Mouse (Mus musculus): Measurements from ENCODE around the gene P2rx1. TPM values are rescaled to one million over a fixed set of nuclear protein-coding genes. Genes with fewer than 3 reads are reported as not detected.

The P2rx1 gene
- polyA plus RNA-seq, 2 experiments from 2014 or later, result 0.39 TPM; not detected in 1

DNA sequence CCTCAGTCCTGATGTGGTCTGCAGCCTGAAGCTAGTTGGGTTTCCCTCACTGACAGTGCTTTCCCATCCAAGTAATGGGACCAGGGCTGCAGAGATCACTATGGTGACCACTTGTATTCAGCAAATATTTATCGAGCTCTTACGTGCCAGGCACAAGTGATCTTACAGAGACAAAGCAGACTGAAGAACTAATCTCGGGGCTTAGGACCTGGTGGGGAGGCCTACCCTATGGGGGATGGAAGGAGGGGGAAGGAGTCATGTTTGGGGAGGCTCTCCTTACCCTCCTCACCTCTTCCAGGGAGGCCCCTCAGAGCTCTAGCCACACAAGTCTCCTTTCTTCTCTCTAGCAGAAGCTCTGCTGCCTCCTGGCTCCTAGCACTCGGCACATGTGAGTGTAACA, 24.9 kb downstream of the P2rx1 start:
- ATAC-seq, result no peak

DNA sequence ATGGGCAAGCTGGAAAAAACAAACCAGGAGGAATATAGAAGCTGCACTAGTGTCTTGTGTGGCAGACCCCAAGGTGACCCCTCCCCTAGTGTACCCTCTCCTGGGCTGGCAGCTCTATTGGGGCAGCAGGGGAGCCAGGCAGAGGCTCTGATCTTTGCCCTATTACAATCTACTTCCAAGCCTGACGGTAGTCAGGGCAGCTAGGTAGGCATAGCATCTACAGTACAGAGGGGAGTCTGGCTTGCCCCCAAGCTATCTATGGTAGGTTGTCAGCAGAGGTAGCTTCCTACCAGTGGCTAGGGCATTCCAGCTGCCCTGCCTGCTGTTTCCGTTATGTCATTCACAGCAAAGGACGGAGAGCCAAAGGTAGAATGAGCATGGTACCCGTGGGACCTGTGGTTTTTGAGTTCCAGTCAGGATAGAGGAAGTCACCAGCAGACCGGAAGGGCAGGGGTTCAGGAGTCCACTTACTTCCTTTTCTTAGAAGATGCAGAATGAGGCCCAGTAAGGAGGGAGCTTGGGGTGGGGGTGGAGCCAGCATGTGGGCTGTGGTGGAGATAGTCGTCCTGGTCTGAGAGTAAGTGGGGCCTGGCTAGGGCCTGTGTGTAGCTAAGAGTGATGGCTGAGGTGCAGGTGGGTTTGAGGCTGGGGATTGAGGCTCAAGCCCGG, 25.5 kb downstream of the P2rx1 start:
- ATAC-seq, result peak; percentile 37

DNA sequence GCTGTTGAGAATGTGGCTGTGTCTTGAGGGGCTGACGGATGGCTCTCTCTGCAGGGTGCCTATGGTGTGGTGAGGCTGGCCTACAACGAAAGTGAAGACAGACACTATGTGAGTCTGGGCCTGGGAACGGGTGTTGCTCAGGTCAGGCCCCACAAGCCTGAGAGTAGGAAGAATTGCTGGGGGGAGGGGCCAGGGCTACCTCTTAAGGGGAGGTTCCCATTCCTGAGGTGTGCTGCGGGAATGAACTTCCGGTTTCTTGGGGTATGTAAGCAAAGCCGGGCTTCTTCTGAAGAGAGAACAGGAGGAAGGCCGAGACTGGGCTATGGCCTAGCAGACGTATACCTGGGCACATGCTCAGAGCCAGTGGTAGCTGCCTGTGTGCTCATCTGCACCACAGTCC, 28.1 kb downstream of the P2rx1 start:
- ATAC-seq, result no peak

DNA sequence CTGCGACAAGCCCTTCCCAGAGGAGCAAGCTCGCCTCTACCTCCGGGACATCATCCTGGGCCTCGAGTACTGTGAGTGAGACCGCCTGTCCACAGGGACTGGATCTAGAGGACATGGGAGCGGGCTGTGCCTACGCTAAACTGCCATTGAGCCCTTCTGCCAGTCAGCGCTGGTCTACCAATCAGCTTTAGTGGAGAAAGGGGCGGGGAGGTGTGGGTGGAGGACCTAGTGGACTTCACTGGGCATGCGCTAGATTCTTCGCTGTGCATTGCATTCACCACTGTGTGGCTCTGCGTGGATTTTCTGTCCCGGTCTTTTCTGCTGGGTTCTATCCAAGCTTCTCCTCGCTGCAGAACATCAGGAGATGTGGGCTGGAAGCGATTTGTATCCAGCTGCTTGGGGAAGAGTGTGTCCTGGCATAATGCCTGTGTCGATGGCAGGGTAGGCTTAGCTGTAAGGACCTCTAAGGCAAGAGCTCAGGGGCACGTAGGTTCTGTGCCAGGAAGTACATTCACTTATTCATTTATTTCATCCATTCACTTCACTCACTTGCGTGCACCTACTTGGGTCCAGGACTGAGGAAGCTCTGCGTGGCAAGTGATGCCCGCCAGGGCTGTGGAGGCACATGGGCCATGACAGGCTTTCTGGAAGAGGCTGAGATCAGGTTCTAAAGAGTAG, 32.1 kb downstream of the P2rx1 start:
- peak; percentile 96 for ATAC-seq

DNA sequence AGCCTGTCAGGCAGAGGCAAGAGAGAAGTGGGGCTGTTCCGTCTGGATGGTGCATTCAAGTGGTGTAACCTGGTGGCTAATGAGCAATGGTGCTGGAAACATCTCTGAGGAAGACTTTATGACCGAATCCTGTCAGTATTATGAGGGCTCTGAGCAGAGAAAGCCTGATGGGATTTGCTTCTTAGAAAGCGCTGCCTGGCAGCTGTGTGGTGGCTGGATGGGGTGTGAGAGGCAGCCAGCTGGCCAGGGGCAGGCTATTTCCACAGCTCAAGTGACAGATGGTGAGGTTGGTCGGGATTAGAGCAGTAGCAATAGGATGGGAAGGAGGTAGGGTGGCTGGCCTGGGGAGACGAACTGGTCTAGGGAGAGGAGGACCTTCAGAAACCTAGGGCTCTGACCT, 32.6 kb downstream of the P2rx1 start:
- no peak for ATAC-seq

DNA sequence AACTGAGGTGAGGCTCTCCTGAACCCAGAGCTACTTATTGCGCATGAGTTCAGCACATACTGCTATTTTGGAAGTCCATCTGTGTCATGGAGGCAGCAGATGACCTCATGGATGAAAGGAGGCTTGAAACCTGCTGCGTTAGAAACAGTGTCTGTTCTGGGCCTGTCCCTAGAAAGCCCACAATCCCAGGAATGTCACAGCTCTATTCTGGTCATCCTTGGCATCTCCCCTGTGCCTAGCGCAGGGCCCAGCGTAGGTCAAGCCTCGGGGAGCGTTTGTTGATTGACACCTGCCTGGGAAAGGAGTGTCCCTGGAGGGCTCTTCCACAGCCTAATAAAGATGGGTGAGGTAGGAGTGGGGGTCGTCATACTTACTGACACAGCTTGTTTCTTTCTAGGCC, 37.2 kb downstream of the P2rx1 start:
- ATAC-seq, result no peak

DNA sequence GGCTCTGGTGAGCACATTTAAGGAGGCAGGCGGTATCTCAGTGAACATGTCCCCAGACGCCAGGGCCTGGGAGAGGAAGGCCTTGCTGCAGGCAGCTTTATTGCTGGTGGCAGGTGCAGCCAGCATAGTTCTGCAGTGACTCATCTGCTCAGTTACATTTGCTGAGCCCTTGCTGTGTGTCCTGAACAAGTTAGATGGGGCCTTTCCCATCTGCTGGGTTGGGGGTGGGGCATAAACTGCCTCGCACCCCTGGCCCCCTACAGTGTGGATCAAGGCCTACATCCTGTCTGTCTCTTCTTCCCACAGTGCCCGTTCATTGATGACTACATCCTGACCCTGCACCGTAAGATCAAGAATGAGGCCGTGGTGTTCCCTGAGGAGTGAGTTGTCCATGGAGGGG, 38.0 kb downstream of the P2rx1 start:
- ATAC-seq, result no peak

DNA sequence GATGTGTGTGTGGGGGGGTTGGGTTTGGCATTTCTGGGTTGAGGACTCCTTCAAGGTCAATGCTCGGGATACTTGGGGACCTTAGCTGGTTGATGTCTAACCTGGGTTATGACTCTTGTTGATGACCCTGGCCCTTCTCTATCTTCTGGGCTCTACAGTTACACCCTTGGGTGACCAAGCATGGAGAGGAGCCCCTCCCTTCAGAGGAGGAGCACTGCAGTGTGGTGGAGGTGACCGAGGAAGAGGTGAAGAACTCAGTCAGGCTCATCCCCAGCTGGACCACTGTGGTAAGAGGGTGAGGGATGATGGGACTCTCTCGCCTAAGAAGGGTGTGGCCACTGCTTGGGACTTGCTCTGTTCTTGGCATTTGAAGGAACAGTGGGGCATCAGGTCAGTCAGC, 38.8 kb downstream of the P2rx1 start:
- ATAC-seq, result no peak

DNA sequence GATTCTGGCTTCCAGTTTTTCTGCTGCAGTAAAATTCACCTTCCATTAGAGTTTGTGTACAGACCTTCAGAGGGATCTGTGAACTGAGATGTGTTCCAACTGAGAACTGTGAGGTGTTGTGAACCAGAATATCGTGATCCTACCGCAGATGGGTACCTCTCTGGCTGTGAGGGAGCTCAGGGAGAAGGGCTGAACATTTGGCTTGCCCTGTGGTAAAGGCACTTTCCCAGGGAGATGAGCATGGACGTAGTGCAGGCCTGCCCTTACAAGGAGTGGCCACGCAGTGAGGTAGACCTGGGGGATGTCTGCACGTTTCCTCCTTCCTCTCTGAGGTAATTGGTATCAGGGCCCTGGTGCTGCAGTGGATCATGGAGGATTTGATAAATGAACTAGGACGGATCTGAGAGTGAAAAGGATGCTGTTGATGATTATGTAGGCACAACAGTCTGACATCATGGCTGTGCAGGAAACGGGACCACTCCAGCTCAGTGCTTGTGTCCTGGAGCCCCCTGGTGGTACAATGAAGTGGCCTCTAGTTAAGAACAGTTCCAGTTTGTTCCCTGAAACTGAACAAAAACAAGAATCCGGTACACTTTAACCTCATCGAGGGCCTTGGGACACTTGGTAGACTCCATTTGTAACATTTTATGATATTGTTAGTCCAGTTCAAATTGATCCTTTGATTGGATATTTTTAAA, 40.3 kb downstream of the P2rx1 start:
- peak; percentile 70 for ATAC-seq

DNA sequence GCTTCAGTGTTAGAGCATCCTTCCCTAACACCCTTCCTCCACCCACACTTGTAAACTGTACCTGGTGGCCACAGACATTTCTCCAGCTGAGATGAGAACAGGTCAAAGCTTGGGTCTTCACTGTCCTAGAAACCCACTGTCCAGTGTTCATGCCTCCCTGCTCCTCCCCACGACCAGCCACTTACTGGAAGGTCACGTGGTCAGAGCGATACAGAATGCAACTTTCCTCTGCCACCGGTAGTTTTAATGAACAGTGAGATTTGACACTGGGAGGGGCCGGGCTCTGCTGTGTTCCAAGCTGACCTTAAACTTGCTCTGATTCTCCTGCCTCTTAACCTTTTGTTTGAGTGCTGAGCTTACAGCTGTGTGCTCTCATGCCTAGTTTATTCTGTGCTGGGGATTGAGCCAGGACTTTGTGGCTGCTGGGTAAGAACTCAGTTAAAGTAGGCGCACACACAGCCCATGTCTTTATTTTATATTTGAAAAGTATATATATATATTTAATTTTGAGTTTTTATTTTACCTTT, 45.4 kb downstream of the P2rx1 start:
- ATAC-seq, result no peak

DNA sequence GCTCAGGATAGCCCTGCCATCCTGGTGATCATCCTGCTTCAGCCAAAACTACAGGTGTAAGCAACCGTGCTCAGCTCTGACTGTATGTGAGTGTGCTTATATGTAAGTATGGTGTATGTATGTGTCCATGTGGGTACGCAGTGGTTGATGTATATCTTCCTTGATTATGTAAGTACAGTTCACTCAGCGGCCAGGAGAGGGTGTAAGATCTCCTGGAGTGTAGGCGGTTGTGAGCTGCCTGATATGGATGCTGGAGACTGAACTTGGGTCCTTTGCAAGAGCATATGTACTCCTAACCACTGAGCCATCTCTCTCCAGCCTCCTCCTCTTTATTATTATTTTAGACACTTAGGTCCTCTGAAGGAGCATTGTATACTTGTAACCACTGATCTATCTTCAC, 45.9 kb downstream of the P2rx1 start:
- ATAC-seq, result no peak

DNA sequence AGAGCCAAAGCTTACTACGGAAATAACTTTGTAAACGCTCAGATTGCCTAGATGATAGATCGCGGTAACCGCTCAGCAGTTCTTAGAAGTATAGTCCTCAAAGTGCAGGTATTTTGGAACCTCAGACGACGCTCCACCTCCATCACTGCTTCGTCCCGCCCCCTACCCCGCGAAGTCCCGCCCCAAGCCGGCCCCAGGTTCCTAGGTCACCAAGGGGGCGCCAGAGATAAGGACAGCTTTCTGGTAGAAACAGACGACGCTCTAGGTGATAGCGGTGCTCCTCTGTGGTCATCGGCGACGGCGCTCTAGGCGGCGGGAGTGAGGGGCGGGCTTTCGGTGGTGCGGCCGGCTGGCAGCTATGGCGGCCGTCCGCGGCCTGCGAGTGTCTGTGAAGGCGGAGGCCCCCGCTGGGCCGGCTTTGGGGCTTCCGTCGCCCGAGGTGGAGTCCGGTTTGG, 48.7 kb downstream of the P2rx1 start, which contains the start of gene Ncbp3:
TSS of gene Ncbp3 (plus strand) at position 242 of the 455 bp plus-strand sequence.
- peak; percentile 93 for ATAC-seq

DNA sequence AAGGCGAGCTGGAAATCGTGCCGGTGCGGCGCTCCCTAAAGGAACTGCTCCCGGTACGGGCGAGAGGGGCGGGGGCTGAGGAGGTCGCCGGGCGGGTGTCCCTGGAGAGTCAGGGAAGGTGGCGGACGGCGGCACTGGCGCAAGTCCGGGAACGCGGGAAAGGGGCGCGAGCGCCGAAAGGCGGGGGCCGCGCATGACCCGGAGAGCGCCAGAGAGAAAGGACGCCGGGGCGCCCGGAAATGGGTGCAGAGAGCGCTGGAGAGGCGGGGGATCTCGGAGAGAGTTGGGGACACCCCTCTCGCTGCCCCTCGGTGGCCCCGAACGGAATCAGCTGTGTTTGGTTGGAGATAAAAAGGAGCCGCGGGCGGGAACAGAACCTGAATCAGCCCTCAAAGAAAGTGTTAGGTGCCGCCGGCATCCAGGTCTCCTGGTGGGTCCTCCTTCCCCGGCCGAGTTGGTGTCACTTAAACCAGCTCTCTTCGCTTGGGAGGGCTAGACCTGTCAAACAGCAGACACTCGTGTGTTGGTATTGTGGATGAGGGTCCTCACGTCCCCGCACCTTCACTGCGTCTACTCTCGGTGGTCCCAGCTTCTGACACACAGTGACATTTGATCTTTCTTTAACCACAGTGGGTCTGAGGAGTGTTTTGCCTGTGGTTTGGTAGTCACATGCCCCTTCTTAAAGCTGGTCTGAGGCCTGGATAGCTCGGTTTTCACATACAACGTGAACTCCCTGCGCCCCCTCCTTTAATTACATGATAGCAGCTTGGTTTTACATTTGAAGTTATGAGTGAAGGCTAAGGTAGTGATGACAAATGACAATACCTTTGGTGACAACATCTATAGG, 49.4 kb downstream of the P2rx1 start:
- ATAC-seq, result peak; percentile 61

DNA sequence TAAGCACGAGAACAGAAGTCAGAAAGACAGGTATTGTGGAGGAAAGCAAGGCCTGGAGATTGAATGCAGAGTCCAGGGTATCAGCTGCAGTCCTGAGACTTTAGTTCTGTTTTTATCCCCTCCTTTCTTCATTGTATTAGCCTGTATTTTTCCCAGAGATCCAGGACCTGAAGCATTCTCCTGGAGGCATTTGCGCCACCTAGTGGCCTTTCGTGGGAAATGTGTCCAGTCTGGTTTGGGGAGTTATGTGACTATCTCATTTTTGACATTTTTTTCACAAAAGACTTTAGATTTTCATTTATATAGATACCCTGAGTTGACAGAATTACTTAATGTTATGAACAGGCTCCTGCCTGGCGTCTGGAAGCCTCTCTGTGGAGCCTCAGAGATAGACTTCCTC, 50.4 kb downstream of the P2rx1 start:
- no peak for ATAC-seq

DNA sequence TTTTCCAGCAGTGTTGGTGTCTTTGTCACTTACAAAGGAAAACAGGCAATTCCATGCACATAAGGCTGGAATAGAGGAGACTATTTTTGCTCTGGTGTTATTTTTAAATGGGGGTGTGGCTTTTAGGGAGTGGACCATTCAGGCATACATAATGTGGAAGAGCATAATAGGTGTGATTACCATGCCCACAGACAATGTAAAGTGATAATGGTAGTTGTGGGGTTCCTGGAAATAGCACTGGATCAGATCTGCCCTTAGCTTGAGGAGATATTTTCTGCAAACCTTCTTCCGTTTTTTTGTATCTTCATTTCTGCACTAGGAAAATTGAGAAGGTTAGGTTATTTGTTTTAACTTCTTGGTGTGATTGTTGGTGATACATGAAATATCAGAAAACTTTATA, 53.9 kb downstream of the P2rx1 start:
- no peak for ATAC-seq

DNA sequence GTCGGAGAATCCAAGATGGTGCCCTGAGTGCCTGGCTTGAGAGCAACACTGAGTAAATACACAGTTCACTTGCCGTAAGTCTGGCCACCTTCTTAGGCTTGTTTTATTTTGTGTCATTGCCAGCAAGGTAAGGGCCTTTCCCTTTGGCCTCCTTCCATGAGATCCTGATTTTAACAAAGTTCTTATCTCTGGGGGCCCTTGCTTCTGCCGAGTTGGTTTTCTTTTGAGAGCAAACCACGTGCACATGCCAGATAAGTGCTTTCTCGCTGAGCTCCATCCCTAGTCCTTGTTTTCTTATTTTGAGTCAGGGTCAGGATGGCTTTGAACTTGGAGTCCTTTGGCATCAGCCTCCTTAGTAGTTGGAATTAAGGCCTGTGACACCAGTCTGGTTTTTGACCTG, 58.8 kb downstream of the P2rx1 start:
- no peak for ATAC-seq

DNA sequence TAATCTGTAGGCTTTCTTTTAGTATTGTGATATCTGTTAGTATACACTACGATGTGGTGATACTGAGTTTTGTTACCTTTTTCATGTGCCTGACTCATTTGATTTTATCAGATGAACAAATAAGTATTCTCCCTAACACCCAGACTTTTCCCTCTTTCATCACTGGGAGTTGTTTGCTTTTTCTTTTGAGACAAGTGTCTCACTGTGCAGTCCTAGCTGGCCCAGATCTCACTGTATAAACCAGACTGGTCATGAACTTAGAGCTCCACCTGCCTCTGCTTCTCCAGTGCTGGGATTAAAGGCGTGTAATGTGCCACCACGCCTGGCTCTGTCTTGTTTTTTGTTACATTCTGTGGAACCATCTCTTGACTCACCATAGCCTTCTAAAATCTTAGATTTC, 60.7 kb downstream of the P2rx1 start:
- no peak for ATAC-seq

DNA sequence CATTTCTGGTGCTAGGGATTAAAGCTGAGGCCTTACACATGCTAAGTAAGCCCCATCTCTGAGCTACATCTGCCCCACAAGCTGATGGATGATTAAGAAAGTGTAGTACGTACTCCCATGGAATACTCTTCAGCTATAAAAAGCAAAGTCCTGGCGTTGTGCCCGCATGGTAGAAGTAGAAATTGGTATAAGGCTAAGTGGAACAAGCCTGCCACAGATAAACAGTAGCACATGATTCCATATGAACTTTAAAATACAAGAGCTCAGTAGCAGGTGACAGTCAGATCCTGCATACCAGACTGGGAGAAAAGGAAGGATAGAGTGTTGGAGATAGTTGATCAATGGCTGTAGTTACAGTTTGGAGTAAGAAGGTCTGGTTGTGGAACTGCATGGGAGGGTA, 62.5 kb downstream of the P2rx1 start:
- ATAC-seq, result no peak
